Mouse (Mus musculus) kidney, postnatal 0 days (tissue): ENCODE measurements around the gene Zc3h15. TPM values are rescaled to one million over a fixed set of nuclear protein-coding genes. Genes with fewer than 3 reads are reported as not detected.
"Not testable (repeated sequence)": the region's sequence is repeated elsewhere in the genome, so short reads cannot be mapped to it uniquely, and the experiment has no call there.

Source experiments
- ATAC-seq: fragments of 200-750 bp; cut with Nextera tagmentation; replicated peaks from 2 replicates; pipeline ENCODE4 v1.8.0; 2017; ENCODE audit warnings: low read depth, moderate number of reproducible peaks, moderate TSS enrichment, moderate library complexity; ENCODE audit not compliant: low FRiP score
- DNase-seq: peaks from one replicate; pipeline ENCODE4 v3.0.0-alpha.2; 2016; ENCODE audit warnings: low spot score
- H3K27ac ChIP-seq: fragments of 300-500 bp; sonication (generic); 2 replicates; pipeline ENCODE4 v1.5.1; 2014; ENCODE audit warnings: mild to moderate bottlenecking
- H3K27me3 ChIP-seq: fragments of 300-500 bp; sonication (generic); 2 replicates; pipeline ENCODE4 v1.6.1; 2014; ENCODE audit warnings: low read length, mixed read lengths; ENCODE audit not compliant: insufficient read depth
- H3K36me3 ChIP-seq: fragments of 300-500 bp; sonication (generic); 2 replicates; pipeline ENCODE4 v1.6.1; 2014; ENCODE audit warnings: low read length, mixed read lengths; ENCODE audit not compliant: insufficient read depth
- H3K4me1 ChIP-seq: fragments of 300-500 bp; sonication (generic); replicated peaks from 2 replicates; pipeline ENCODE4 v1.6.1; 2014; ENCODE audit warnings: antibody characterized with exemption, low read length, mixed read lengths; ENCODE audit not compliant: insufficient read depth
- H3K4me2 ChIP-seq: fragments of 300-500 bp; sonication (generic); 2 replicates; pipeline ENCODE4 v1.6.1; 2014; ENCODE audit warnings: mild to moderate bottlenecking, low read length, moderate library complexity, mixed read lengths
- H3K4me3 ChIP-seq: fragments of 300-500 bp; sonication (generic); replicated peaks from 2 replicates; pipeline ENCODE4 v1.5.1; 2014; ENCODE audit warnings: low read depth, low read length
- H3K9ac ChIP-seq: fragments of 300-500 bp; sonication (generic); 2 replicates; pipeline ENCODE4 v1.6.1; 2014; ENCODE audit warnings: low read depth, low read length
- H3K9me3 ChIP-seq: fragments of 300-500 bp; sonication (generic); replicated peaks from 2 replicates; pipeline ENCODE4 v1.6.1; 2016; ENCODE audit warnings: low read length, inconsistent platforms, mixed read lengths
- CTCF ChIP-seq: IDR thresholded peaks from 2 replicates; pipeline ENCODE4 v1.5.1; 2016; ENCODE audit warnings: antibody characterized with exemption, low read depth, mild to moderate bottlenecking, moderate library complexity
- WGBS: fragments of 180-500 bp; shearing (Covaris S2); extraction: QIAGEN DNeasy Blood & Tissue Kit; methylation state at CpG from one replicate; pipeline ENCODE4 v1.1.7; 2014; 5-methylcytosine and 5-hydroxymethylcytosine counted together
- polyA plus RNA-seq: library from polyadenylated mRNA; unstranded; fragments of >200 nt; fragmentation: Nextera tagmentation; extraction: Ambion mirVana; gene quantifications from 2 replicates; pipeline ENCODE4 v1.2.1, GENCODE M21; 2015

The Zc3h15 gene
- polyA plus RNA-seq, 1 experiment from 2014 or later = 160 TPM

DNA sequence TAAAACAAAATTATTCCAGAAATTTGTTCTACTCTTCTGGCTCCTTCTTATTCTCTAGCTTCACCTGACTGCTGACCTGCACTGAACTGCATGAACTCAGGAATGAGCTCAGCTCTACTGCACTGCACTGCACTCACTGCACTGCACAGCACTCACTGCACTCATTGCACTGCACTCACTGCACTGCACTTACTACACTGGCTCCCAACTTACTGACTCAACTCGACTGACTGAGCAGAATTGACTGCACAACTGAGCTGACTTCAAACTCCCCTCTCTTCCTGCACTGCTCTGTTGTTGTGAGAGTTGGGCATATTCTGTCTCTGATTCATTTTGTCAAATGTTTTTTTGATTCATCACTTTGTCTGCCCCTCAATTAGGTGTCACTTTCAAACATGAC, 55.1 kb downstream of the Zc3h15 start:
- Histone ChIP-seq H3K36me3 (no peaks in the 10 kb centered on the region), H3K4me3 (no peak overlapping the region), H3K4me2 (no peak overlapping the region), H3K27ac (no peak overlapping the region), H3K9ac (no peak overlapping the region), H3K9me3 (no peaks in the 10 kb centered on the region), H3K27me3 (no peaks in the 10 kb centered on the region), H3K4me1 (no peaks in the 10 kb centered on the region)
- 0 out of 2 replicates have a peak, but pooled peaks have one; percentile 29 for ATAC-seq
- TF ChIP-seq CTCF = no peak
- 51% methylated on average over 1 of the region's 1 CpGs for WGBS
- no peak for DNase-seq

DNA sequence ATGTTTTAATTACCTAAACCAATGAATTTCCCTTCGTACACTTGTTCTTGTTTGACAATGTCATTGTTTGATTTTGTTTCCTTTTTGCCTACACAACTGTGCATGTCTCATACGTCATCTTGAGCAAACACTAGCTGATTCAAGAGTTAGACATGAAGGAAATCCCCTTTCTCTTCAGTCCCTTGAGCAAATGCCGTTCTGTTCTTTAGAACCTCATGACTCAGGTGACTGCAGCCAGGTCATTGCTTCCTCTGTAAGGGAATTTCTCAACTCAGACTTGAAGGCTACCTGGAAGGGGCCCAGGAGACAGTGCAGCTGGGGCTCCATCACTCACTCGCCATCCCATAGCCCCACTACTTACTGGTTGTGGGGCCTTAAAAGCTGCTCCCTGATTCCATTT, 56.4 kb downstream of the Zc3h15 start:
- Histone ChIP-seq H3K27me3 (no peaks in the 10 kb centered on the region), H3K36me3 (no peaks in the 10 kb centered on the region), H3K27ac (no peak overlapping the region), H3K9me3 (no peaks in the 10 kb centered on the region), H3K4me2 (no peak overlapping the region), H3K4me1 (no peaks in the 10 kb centered on the region; the same call in 1 of the 2 replicates), H3K9ac (no peak overlapping the region), H3K4me3 (no peak overlapping the region)
- DNase-seq (no peak), ATAC-seq (no peak)
- TF ChIP-seq CTCF = no peak
- 61% methylated on average over 4 of the region's 4 CpGs for WGBS

- H3K9me3 ChIP-seq = no peaks in the 10 kb centered on the region
- DNase-seq = no peak
- peaks cover 4% of the 10 kb centered on the region; the same call in 1 of the 2 replicates for H3K4me1 ChIP-seq
- no peak for ATAC-seq
- no peaks in the 10 kb centered on the region for H3K27me3 ChIP-seq
- WGBS = 93% methylated on average over 7 of the region's 7 CpGs
- H3K9ac ChIP-seq = no peak overlapping the region
- H3K27ac ChIP-seq = no peak overlapping the region
- no peak overlapping the region for H3K4me3 ChIP-seq
- no peak overlapping the region for H3K4me2 ChIP-seq
- no peak for TF ChIP-seq CTCF
- H3K36me3 ChIP-seq = no peaks in the 10 kb centered on the region
Observed at GRCm38 (mm10) chr2:83702411-83702810, 58.2 kb downstream of the Zc3h15 start.

GRCm38 (mm10) chr2:83705580-83706158, 61.4 kb downstream of the Zc3h15 start:
- Histone ChIP-seq H3K4me3 (no peak overlapping the region), H3K4me1 (peaks cover 7% of the 10 kb centered on the region; the same call in 1 of the 2 replicates), H3K9me3 (no peaks in the 10 kb centered on the region), H3K9ac (no peak overlapping the region), H3K4me2 (peak overlapping the region; percentile 22; the same call in 1 of the 2 replicates), H3K27me3 (no peaks in the 10 kb centered on the region), H3K36me3 (no peaks in the 10 kb centered on the region), H3K27ac (peak overlapping the region; percentile 31; the same call in 1 of the 2 replicates)
- WGBS = 56% methylated on average over 9 of the region's 9 CpGs
- no peak for TF ChIP-seq CTCF
- DNase-seq = peak; percentile 57
- ATAC-seq = no peak

DNA sequence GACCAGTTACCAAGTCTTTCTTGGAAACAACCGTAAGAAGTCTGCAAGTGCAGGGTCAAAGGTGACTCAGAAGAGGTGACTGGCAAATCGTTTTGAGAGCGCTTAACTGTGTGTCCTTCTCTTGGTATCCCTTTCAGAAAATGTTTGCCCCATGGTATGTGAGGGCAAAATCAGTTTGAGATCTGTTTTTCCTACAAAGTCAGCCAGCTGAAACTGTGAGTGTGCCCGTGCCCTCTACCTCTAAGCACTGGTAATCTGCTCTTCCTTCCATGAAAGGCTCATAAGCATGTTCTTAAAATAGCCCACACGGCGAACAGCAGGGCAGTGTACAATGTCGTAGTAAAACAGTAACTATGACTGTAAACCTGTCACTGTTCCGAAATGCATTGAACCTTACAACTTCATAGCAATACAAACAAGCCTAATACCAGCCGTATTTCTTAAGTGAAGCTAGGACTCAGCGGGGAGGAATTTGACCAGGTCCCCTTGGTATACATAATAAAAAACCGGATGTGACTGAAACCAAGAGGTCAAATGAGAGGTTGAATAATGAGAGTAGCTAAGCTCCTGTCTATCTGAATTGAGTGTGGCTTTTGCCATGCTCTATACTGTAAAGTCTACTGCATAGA, 65.8 kb downstream of the Zc3h15 start:
- H3K4me3 ChIP-seq = no peak overlapping the region
- 7% methylated on average over 11 of the region's 11 CpGs for WGBS
- TF ChIP-seq CTCF = no peak
- H3K4me1 ChIP-seq = peaks cover 12% of the 10 kb centered on the region
- H3K36me3 ChIP-seq = no peaks in the 10 kb centered on the region
- peak overlapping the region; percentile 63 for H3K27ac ChIP-seq
- peak; percentile 91 for ATAC-seq
- H3K4me2 ChIP-seq = 0 out of 2 replicates have a peak overlapping the region, but pooled peaks have one; percentile 0
- no peaks in the 10 kb centered on the region for H3K9me3 ChIP-seq
- no peak overlapping the region for H3K9ac ChIP-seq
- DNase-seq = peak; percentile 95
- no peaks in the 10 kb centered on the region for H3K27me3 ChIP-seq

DNA sequence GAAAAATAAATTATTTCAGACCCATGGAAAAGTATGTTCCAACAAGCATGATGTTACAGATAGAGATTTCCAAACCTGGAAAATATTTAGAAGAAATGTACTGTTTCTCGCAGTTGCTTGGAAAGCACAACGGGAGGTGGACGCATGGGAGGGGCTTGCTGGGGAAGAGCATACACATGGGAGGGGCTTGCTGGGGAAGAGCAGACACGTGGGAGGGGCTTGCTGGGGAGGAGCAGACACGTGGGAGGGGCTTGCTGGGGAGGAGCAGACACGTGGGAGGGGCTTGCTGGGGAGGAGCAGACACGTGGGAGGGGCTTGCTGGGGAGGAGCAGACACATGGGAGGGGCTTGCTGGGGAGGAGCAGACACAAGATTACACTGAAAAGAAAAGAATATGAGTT, 69.0 kb downstream of the Zc3h15 start:
- not testable (repeated sequence) for ATAC-seq, H3K27ac ChIP-seq, H3K4me1 ChIP-seq, H3K4me2 ChIP-seq, H3K4me3 ChIP-seq, H3K27me3 ChIP-seq, H3K36me3 ChIP-seq, DNase-seq, H3K9ac ChIP-seq, H3K9me3 ChIP-seq
- WGBS = 79% methylated on average over 7 of the region's 7 CpGs
